Mouse (Mus musculus): ENCODE measurements around the gene Scgb1a1. TPM values are rescaled to one million over a fixed set of nuclear protein-coding genes. Genes with fewer than 3 reads are reported as not detected.

Gene Scgb1a1
- total RNA-seq, 2 experiments from 2014 or later: not detected

DNA sequence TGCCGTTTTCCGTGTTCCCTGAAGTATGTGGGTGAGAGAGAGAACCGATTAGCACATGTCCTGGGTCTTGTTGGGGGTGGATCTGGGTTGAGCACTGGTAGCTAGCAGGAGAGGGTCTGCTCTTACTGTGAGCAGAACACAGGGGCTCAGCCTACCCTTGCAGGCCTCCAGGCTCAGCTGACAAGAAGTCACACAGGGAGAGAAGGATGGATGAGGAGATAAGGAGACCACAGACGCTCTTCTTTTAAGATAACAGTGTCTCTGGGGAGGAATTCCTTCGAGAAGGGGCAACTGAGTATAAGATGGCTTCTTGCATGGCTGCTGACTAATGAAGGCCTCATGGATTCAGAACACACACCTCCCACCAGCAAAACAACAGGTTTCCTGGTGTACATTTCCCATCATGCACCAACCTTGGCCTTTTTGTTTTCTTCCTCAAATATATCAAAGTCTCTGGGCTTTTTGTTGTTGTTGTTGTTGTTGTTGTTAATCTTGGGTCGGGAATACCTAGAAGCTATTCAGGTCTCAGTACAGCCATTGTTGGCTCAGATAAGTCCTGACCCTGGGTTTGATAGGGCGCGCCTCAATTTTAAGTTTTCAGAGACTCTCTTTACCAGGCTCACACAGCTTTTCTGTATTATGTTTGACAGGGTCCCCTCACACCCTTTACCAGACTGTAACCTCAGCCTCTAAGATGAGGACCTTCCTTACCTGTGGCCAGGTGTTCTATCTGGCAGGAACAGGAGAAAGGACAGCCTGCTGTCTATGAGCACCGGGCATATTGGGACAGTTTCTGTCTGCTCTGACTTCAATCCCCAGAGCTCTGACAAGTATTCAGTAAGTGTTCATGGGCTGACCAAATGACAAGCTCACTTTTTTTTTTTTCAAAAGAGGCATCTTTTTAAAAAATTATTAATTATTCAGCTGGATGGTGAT, 37.2 kb downstream of the Scgb1a1 start:
- peak; percentile 89 for ATAC-seq (replicated peaks; ENCODE audit: low FRiP score, low TSS enrichment, poor library complexity, severe bottlenecking)

GRCm38 (mm10) chr19:9048981-9049687, 38.6 kb downstream of the Scgb1a1 start:
- ATAC-seq (replicated peaks; ENCODE audit: low FRiP score, low TSS enrichment, poor library complexity, severe bottlenecking): no peak

DNA sequence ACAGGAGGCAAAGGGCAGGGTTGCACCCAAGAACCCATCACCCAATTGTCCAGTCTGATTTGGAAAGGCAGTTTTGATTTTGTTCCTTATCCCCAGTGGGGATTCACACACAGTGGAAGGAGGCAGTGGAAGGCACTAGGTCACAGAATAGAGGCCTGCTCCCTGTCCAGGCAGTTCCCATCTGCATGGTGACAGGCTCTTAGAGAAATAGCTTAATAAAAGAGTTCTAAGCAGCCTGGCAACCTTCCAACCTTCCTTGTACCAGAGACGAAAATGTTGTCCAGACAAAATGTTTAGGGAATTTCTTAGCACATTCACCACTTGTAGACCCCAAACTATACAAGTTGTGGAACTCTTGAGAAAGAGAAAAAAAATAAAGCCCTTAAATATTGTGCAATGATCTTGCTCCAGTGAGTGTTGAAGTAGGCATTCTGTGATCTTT, 39.8 kb downstream of the Scgb1a1 start:
- no peak for ATAC-seq (replicated peaks; ENCODE audit: low FRiP score, low TSS enrichment, poor library complexity, severe bottlenecking)

GRCm38 (mm10) chr19:9047207-9047945, 40.4 kb downstream of the Scgb1a1 start:
- ATAC-seq (replicated peaks; ENCODE audit: low FRiP score, low TSS enrichment, poor library complexity, severe bottlenecking): no peak

DNA sequence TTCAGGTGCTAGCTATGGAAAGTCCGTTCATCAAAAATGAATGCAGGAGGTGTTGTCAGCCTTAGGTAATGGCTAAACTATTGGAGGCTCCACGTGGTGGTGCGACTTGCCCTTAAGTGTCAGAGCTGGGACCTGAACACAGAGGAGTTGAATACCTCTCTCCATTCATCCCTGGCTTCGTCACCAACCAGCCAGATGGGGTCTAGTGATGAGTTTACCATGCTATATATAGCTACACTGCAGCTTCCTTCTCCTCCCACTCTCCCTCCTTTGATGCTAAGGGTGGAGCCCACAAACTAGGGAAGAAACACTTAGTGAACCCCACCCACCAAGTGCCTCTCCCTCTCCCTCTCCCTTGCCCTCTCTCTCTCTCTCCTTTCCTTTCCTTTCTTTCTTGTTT, 43.5 kb downstream of the Scgb1a1 start:
- no peak for ATAC-seq (replicated peaks; ENCODE audit: low FRiP score, low TSS enrichment, poor library complexity, severe bottlenecking)

DNA sequence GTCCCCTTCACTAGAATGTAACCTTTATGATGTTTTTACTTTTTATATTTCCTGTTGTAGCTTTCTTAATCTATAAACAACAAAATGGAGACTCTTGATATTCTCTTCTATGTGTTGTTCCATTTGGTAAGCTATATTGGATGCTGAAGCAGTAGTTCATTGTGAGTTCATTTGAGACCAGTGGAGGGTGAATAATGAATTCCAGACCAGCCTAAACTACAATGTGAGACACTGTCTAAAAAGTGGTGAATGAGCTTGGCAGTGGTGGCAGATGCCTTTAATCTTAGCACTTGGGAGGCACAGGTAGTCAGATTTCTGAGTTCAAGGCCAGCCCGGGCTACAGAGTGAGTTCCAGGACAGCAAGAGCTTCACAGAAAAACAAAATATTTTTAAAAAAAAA, 44.6 kb downstream of the Scgb1a1 start:
- ATAC-seq (replicated peaks; ENCODE audit: low FRiP score, low TSS enrichment, poor library complexity, severe bottlenecking): no peak

GRCm38 (mm10) chr19:9041074-9041473, 46.7 kb downstream of the Scgb1a1 start:
- no peak for ATAC-seq (replicated peaks; ENCODE audit: low FRiP score, low TSS enrichment, poor library complexity, severe bottlenecking)

- ATAC-seq (replicated peaks; ENCODE audit: low FRiP score, low TSS enrichment, poor library complexity, severe bottlenecking): no peak
These were observed 47.1 kb downstream of the Scgb1a1 start for GRCm38 (mm10) chr19:9040649-9041048.

GRCm38 (mm10) chr19:9039928-9040327, 47.8 kb downstream of the Scgb1a1 start:
- no peak for ATAC-seq (replicated peaks; ENCODE audit: low FRiP score, low TSS enrichment, poor library complexity, severe bottlenecking)

DNA sequence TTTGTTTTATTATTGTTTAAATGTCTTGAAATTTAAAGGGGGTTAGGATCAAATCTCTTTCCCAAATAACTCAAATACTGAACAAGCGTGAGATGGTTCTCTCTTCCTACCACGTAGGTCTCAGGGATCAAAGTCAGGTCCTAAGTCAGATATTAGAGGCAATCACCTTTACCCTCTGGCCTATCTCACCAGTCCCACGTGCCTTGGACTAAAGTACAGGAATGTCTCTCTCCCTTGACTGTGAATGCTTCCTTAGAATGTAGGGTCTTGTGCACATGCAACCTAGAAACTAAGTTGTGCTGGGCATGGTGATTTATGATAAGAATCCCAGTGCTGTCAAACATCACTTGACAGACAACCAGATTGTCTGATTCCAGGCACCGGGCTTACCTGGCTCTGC, 48.5 kb downstream of the Scgb1a1 start:
- no peak for ATAC-seq (replicated peaks; ENCODE audit: low FRiP score, low TSS enrichment, poor library complexity, severe bottlenecking)

GRCm38 (mm10) chr19:9038136-9038535, 49.6 kb downstream of the Scgb1a1 start:
- ATAC-seq (replicated peaks; ENCODE audit: low FRiP score, low TSS enrichment, poor library complexity, severe bottlenecking): no peak

- no peak for ATAC-seq (replicated peaks; ENCODE audit: low FRiP score, low TSS enrichment, poor library complexity, severe bottlenecking)
These were observed 52.7 kb downstream of the Scgb1a1 start for GRCm38 (mm10) chr19:9035101-9035500.

DNA sequence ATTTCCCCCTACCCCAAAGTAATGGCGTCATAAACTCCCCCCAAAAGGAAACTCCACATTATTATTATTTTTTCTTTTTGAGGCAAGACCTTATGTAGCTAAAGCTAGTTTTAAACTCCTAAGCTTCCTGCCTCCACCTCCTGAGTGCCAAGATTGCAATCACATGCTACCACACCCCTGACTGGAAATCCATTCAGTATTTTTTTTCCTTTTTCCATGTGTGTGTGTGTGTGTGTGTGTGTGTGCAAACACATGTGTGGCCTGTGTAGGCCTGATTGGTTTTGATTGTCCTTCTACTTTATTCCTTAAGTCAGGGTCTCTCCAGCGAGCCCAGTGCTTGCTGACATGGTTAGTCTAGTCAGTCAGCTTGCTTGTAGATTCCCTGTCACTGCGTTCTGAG, 53.3 kb downstream of the Scgb1a1 start:
- no peak for ATAC-seq (replicated peaks; ENCODE audit: low FRiP score, low TSS enrichment, poor library complexity, severe bottlenecking)

Other genes starting within 250 kb of the Scgb1a1 start
- 0.57 TPM in 1 of 2 replicates, not detected in the other for gene Gng3, start 248.8 kb downstream of the Scgb1a1 start, total RNA-seq (2014; fragmentation: Nextera tagmentation)
- 0.30 and 1.3 TPM in 2 replicates for gene Gng3, start 248.8 kb downstream of the Scgb1a1 start, total RNA-seq (2017)
- gene Lrrn4cl, start 237.2 kb downstream of the Scgb1a1 start, total RNA-seq (2014; fragmentation: Nextera tagmentation): 0.52 TPM in 1 of 2 replicates, not detected in the other
- 1.5 TPM in 1 of 2 replicates, not detected in the other for gene Lrrn4cl, start 237.2 kb downstream of the Scgb1a1 start, total RNA-seq (2017)
- gene Ubxn1, start 216.5 kb downstream of the Scgb1a1 start, total RNA-seq (2014; fragmentation: Nextera tagmentation): 148 and 194 TPM in 2 replicates
- gene Ubxn1, start 216.5 kb downstream of the Scgb1a1 start, total RNA-seq (2017): 235 and 295 TPM in 2 replicates
- gene Uqcc3, start 207.0 kb downstream of the Scgb1a1 start, total RNA-seq (2014; fragmentation: Nextera tagmentation): 46.7 and 54.1 TPM in 2 replicates
- 73.3 and 94.5 TPM in 2 replicates for gene Uqcc3, start 207.0 kb downstream of the Scgb1a1 start, total RNA-seq (2017)
- gene Lbhd1, start 204.2 kb downstream of the Scgb1a1 start, total RNA-seq (2014; fragmentation: Nextera tagmentation): 27.8 and 35.8 TPM in 2 replicates
- gene Lbhd1, start 204.2 kb downstream of the Scgb1a1 start, total RNA-seq (2017): 18.0 and 18.4 TPM in 2 replicates
- not detected in 2 replicates for gene Gm49403, start 204.0 kb downstream of the Scgb1a1 start, total RNA-seq (2014; fragmentation: Nextera tagmentation)
- not detected in 2 replicates for gene Gm49403, start 204.0 kb downstream of the Scgb1a1 start, total RNA-seq (2017)
- gene 1810009A15Rik, start 199.1 kb downstream of the Scgb1a1 start, total RNA-seq (2014; fragmentation: Nextera tagmentation): 76.6 and 113 TPM in 2 replicates
- gene 1810009A15Rik, start 199.1 kb downstream of the Scgb1a1 start, total RNA-seq (2017): 94.2 and 120 TPM in 2 replicates
- gene Gm49416, start 199.0 kb downstream of the Scgb1a1 start, total RNA-seq (2014; fragmentation: Nextera tagmentation): 2.5 and 25.7 TPM in 2 replicates
- gene Gm49416, start 199.0 kb downstream of the Scgb1a1 start, total RNA-seq (2017): not detected in 2 replicates
- gene Ints5, start 195.0 kb downstream of the Scgb1a1 start, total RNA-seq (2014; fragmentation: Nextera tagmentation): 31.4 and 37.7 TPM in 2 replicates
- 16.6 and 17.1 TPM in 2 replicates for gene Ints5, start 195.0 kb downstream of the Scgb1a1 start, total RNA-seq (2017)
- gene Ganab, start 189.9 kb downstream of the Scgb1a1 start, total RNA-seq (2014; fragmentation: Nextera tagmentation): 120 and 130 TPM in 2 replicates
- 53.2 and 69.7 TPM in 2 replicates for gene Ganab, start 189.9 kb downstream of the Scgb1a1 start, total RNA-seq (2017)
- 30.3 and 36.8 TPM in 2 replicates for gene B3gat3, start 167.6 kb downstream of the Scgb1a1 start, total RNA-seq (2014; fragmentation: Nextera tagmentation)
- gene B3gat3, start 167.6 kb downstream of the Scgb1a1 start, total RNA-seq (2017): 17.6 and 17.7 TPM in 2 replicates
- 4.6 and 6.2 TPM in 2 replicates for gene Rom1, start 158.6 kb downstream of the Scgb1a1 start, total RNA-seq (2014; fragmentation: Nextera tagmentation)
- gene Rom1, start 158.6 kb downstream of the Scgb1a1 start, total RNA-seq (2017): 0.75 and 4.3 TPM in 2 replicates
- gene Eml3, start 158.4 kb downstream of the Scgb1a1 start, total RNA-seq (2014; fragmentation: Nextera tagmentation): 29.3 and 45.8 TPM in 2 replicates
- 14.5 and 23.6 TPM in 2 replicates for gene Eml3, start 158.4 kb downstream of the Scgb1a1 start, total RNA-seq (2017)
- gene Mta2, start 146.1 kb downstream of the Scgb1a1 start, total RNA-seq (2014; fragmentation: Nextera tagmentation): 158 and 173 TPM in 2 replicates
- gene Mta2, start 146.1 kb downstream of the Scgb1a1 start, total RNA-seq (2017): 205 and 206 TPM in 2 replicates
- 30.7 and 32.2 TPM in 2 replicates for gene Tut1, start 134.1 kb downstream of the Scgb1a1 start, total RNA-seq (2014; fragmentation: Nextera tagmentation)
- 15.8 and 18.8 TPM in 2 replicates for gene Tut1, start 134.1 kb downstream of the Scgb1a1 start, total RNA-seq (2017)
- gene Eef1g, start 120.9 kb downstream of the Scgb1a1 start, total RNA-seq (2014; fragmentation: Nextera tagmentation): 1,323 and 1,614 TPM in 2 replicates
- gene Eef1g, start 120.9 kb downstream of the Scgb1a1 start, total RNA-seq (2017): 848 and 982 TPM in 2 replicates
- gene Ahnak, start 98.7 kb downstream of the Scgb1a1 start, total RNA-seq (2014; fragmentation: Nextera tagmentation): 1.5 and 9.4 TPM in 2 replicates
- gene Ahnak, start 98.7 kb downstream of the Scgb1a1 start, total RNA-seq (2017): 7.2 and 24.7 TPM in 2 replicates
- 29.8 and 39.1 TPM in 2 replicates for gene Asrgl1, start 47.7 kb upstream of the Scgb1a1 start, total RNA-seq (2014; fragmentation: Nextera tagmentation)
- 25.3 and 26.5 TPM in 2 replicates for gene Asrgl1, start 47.7 kb upstream of the Scgb1a1 start, total RNA-seq (2017)

Measured in megakaryocyte-erythroid progenitor cell, adult 5-6 weeks (primary cell).